Mouse (Mus musculus): ENCODE results near the gene Akap2.

DNA sequence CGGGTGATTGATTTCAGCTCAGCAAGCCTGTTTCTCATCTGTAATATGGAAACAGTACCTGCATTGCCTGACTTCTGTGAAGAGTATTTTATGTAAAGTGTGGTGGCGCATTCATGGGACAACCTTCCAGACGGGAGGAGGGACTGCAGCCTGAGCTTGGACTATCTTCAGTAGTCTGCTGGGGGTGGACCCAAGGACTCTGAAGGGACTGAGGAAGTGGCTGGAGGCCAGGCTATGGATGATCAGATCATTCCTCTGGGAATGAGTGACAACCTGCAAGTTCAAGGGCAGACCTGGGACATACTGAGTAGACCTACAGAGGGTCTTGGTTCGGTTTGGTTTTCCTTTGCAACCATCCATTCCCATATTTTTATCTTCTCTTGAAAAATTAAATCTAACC is 4.8 kb downstream of the Akap2 start:
- TF ChIP-seq POLR2A (IDR thresholded peaks at IDR 0.05; ENCODE audit: borderline replicate concordance, extremely low read depth, low read depth, low read length) (no peak), CTCF (IDR thresholded peaks at IDR 0.05; ENCODE audit: insufficient read depth, low read length) (no peak)
